Mouse (Mus musculus) mesoderm, embryonic 11.5 days (tissue): Measurements from ENCODE around the gene Cldn15.

ENCODE experiments used
- DNase-seq: peaks from one replicate; pipeline ENCODE4 v3.0.0-alpha.2; 2012; ENCODE audit warnings: low read depth, low spot score

Gene Cldn15

DNA sequence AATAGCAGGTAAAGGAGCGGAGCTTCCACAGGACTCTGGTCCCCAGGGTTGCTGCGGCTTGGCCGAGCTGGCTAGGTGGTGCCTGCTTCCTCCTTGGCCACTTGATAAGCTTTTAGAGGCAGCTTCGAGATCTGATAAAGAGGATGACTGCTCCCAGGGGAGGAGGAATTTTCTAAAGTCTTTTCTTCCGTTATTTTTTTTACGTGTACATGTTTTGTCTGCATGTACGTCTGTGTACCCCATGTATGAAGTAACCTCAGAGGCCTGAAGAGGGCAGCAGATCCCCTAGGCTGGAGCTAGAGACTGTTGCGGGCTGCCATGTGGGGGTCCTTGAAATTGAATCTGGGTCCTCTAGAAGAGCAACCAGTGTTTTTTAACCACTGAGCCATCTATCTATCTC lies 14.6 kb downstream of the Cldn15 start:
- no peak for DNase-seq

DNA sequence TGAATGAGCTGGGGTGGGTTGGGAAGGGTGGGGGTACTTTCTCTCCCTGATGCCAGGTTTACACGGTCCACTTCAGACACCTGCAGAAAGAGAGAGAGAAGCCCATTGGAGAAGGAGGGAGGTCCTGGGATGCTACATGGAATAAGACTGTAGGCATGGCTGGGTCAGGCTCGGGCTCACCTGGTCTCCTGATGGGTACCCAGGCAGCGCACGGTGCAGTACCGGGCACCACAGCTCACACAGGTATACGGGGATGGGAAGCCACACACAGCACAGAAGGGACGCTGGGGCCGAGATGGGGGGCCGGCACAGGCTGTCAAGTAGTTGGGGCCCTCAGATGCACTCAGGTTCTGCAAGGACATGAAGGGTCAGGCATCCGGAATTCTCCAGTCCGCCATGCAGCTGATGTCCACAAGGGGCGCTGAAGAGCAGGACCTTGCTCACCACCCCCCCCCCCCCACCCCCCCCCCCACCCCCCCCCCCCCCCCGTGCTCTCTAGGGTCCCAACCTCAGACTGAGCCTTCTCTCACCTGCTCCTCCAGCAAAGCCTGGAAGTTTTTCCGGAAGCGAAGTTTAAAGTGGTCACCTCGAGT lies 16.0 kb downstream of the Cldn15 start:
- peak; percentile 50 for DNase-seq

DNA sequence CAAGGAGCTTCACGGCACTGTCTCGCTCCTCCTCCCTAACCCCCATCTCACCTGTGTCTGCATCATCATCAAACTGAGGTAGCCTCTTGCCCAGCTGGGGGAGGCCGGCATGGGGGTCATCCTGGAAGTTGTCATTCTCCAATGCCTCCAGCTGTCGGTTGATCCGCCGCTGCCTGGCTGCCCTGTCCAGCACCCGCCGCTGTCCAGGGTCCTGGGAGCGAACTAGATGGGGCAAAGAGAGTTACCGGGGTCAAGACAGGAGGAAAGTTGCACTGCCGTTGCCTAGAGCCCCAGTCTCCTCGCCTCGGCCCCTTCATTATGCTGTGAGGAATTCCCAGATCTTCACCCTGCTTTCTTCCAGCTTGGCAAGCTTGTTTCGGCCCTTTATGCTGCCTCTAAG lies 18.4 kb downstream of the Cldn15 start:
- DNase-seq: no peak

DNA sequence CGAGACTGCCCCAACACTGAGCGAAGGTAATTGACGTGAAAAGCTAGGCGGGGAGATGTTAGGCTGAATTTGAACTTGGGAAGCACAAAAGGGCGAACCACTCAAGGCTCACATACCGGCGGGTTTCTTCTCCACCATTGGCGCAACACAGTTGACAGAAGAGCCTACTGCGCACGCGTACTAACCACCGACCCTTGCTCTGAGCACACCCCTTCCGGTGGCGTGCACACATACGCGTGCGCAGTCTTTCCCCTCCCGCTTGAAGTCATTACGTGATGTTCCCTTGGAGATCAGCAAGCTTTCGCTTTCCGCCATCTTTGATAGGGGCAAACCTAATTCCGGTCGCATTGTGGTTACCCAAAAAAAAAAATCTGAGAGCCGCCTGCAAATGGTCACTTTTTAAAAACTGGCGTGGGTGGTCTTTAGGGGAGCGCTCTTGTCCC lies 20.3 kb downstream of the Cldn15 start, which contains the start of gene Plod3:
Gene Plod3, plus strand, starts transcription at position 325 of the 443 bp plus-strand sequence.
- DNase-seq: peak; percentile 100

DNA sequence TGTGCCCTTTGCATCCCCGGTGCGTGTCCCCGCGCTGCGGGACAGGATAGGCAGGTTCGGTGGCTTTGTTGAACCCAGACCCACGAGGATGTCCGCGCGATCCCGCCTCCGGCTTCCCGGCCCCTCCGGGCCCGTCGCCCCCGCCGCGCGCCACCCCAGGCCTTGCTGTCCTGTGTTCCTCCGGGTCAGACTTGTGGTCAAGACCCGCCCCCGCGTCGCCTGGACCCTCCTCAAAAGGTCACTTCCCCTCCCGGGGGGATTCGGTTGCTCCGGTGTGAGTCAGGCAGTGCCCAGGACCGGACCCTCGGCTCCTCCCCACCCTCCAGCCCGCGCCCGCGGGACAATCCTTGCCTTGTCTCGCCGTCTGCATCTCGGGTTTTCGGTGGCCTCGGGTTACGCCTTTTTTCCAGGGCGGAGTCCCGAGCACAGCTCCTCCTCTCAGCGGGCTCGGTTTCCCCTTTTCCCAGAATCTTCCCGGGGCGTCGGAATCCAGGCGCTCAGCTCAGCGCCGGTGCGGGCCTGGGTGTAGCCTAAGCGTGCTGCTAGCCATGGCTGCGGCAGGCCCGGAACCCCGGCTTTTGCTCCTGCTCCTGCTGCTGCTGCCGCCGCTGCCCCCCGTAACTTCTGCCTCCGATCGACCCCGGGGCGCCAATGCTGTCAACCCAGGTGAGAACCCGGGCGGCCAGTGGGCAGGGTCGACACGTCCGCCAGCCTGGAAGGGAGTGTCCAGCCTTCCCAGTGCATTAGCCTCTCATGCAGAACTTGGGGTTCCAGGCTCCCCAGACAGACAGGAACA lies 20.9 kb downstream of the Cldn15 start:
- peak; percentile 78 for DNase-seq

DNA sequence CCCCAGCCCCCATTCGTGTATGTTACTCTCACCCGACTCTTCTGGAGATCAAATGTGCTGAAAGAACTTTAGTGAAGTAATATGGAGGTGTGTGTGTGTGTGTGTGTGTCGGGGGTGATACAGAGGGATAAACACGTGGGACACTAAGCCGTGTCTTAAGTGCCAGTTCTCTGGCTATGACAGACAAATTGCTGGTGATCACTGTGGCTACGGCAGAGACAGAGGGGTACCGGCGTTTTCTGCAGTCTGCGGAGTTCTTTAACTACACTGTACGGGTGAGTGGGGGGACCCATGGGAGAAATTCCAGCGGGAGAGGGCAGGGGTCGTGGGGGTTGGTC lies 21.5 kb downstream of the Cldn15 start, which contains the start of gene Znhit1:
Gene Znhit1, minus strand, starts transcription at position 88 of the 338 bp plus-strand sequence.
- DNase-seq: no peak

DNA sequence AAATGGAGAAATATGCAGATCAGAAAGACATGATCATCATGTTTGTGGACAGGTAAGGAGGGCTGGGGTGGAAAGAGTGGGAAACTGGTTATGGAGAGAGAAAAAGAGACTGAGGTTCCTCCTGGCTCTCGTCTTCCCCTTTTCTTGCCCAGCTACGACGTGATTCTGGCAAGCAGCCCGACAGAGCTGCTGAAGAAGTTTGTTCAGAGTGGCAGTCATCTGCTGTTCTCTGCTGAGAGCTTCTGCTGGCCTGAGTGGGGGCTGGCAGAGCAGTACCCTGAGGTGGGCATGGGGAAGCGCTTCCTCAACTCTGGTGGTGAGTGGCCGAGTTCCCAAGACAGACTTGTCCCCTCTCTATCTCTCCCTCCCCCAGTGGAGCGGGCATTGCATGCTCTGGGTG lies 22.0 kb downstream of the Cldn15 start:
- DNase-seq: no peak

DNA sequence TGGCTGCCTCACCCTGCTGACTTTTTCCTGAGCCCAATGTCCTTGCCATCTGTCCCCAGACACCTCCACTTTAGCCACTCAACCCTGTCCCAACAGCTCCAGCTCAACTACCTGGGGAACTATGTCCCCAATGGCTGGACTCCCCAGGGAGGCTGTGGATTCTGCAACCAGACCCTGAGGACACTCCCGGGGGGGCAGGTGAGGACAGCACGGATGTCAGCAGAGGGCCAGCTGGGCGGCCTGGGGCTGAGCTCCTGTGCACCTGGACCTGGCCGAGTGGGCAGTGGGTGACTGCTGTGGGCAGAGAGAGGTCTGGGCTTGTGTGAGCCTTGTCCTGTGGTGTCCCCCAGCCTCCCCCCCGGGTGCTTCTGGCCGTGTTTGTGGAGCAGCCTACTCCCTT lies 23.4 kb downstream of the Cldn15 start:
- DNase-seq: no peak

DNA sequence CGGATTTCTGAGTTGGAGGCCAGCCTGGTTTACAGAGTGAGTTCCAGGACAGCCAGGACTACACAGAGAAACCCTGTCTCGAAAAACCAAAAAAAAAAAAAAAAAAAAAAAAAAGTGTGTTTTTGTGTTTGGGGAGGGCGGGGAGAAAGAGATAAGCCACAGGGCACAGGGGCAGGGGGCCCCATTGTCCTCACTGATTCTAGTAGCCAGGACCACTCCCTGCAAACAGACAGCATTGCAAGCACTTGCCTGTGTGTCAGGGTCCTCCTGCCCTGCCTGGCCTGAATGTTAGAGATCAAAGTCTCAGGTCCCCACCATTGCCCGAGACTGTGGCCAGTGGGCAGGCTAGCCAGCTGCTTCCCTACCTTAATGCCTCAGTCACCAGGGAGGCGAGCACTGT lies 33.0 kb downstream of the Cldn15 start:
- no peak for DNase-seq

DNA sequence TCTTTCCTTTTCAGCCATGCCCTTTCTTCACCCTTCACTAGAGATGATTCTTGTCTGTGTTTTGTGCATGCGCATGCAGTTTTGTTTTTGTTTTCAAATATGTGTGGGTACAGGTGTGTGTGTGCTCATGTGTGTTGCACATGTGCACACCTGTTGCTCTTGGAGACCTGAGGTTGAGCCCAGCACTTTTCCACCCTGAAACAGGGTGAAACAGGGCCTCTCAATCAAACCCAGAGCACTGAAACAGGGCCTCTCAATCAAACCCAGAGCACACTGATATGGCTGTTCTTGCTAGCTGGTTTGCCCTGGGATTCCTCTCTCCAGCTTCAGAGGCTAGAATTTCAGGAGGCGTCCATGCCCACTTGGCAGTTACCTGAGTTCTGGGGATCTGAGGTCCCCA lies 34.2 kb downstream of the Cldn15 start:
- no peak for DNase-seq

DNA sequence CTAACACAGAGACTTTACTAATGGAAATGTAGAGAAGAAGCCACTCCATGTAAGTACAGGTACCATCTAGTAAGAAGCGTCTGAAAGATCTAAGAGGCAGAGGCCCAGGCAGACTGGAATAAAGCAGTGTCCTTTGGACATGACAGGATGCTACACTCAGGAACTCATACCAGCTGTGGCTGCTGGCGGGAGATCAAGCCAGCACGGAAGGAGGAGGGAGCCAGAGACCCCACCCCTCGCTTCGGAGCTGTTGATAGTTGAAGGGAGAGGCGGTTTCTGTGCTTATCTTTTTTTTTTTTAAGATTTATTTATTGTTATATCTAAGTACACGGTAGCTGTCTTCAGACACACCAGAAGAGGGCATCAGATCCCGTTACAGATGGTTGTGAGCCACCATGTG lies 40.9 kb downstream of the Cldn15 start:
- DNase-seq: no peak

DNA sequence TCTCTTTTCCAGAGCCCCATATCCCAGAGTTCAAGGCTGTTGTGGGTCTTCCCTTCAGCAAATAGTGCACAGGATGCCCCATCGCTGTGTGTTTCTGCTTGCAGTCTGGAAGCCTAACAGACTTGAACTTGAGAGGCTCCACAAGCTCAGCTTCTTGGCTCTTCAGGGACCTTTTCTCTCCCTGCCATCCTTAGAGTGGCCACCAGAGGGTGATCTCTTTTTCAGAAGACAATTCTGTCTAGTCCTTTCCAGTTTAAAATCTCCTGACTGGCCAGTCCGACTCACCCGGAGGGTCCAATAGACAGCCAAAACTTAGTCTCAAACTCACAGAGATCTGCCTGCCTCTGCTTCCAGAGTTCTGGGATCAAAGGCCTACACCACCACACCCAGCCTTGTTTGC lies 43.6 kb downstream of the Cldn15 start:
- peak; percentile 56 for DNase-seq

DNA sequence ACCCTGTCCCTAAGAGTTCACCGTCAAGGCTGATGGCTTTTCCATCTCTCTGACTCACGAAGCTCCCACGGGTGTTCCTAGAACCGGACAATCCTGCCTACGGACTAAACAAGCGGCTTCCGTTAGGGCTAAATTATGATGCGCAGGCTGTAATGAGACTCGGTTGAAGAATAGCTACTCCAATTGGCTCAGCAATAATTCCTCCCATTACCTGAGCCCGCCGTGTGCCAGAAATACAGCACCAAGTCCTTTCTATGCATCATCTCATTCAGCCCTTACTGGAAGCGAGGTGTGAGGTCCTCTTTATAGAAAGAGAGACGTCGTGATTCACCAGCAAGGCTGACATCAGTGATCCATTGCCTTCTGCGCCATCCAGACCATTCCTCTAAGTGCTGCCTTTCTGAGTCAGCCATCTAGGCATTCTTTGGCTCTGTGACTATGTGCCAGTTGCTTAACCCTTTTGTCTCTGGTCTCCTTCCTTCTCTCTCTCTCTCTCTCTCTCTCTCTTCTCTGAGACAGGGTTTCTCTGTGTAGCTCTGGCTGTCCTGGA lies 46.1 kb downstream of the Cldn15 start:
- no peak for DNase-seq

DNA sequence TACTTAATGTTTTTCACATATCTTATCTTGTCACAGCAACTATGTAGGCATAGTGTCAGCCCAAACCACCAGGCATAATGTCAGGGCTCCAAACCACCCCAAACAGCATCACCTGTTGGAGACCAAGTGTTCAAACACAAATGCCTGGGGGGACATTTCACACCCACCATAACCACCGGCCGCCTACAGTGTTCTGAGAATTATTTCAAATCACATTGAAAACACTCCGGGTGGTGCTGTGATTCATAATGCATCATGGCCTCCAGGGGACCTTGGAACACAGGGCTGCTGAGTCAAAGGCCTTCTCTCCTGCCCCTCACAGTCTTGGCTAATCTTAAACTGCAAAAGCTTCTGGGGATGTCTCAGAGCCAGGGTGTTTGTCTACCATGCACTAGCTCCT lies 49.5 kb downstream of the Cldn15 start:
- DNase-seq: no peak

DNA sequence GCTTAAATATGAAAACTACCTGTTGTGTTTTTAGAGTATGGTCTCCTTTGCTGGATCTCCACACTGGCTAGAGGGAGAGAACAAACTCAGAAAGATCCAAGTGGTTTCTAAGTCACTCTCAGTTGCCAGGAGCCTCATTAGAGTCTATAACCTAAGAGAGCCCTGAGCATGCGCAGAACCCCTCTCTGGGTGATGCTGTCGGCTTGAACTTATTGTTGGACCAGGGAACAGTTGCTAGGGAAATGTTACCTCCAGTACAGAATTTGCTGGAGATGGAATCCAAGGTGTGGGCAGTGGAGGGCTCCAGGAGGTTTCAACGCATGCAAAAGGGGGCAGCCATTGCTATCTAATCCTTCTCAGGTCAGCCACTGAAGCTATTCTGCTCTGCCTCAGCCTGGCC lies 57.9 kb downstream of the Cldn15 start:
- DNase-seq: no peak

DNA sequence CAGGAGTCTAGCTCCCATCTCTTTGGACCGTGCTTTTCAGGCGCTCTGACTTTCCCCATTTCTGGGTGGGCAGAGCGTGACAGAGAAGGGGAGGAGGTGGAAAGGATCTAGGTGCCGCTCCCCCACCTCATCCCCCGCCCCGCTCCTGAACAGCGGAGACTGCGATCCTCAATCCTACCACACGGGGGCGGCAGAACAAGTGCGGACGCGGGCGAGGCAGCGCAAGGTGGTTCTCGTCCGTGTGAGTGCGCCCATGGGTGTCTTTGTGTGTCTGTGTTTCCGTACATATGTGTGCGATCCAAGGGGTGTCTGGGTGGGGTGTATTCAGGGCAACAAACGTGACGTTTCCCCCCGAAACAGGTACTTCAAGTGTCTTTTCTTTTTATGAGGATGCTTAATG lies 58.7 kb downstream of the Cldn15 start:
- DNase-seq: peak; percentile 76
